Mouse (Mus musculus): ENCODE measurements around the gene Wwox. TPM values are rescaled to one million over a fixed set of nuclear protein-coding genes. Genes with fewer than 3 reads are reported as not detected.
A peak's percentile ranks its signal among the peaks of the same experiment; 100 is the strongest.

The Wwox gene
- polyA plus RNA-seq, 1 experiment, result 4.7 TPM

DNA sequence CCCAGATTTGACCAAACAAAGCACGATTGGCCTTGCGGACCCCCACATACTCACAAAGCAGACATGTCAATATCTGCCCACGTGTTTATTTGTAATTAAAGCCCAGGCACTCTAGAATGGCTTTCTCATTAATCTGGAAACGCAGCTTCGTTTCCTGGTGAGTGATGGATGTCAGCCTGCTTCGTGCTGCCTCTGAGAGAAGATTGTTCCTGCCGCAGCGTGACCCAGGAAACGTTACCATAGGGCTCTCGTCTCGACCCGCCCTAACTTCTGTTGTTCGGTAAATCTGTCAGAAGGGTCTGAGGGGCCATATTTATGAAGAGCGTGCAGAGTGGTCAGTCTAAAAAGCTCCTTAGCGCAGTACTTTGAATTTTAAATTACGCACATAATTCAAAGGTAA lies 164.9 kb downstream of the Wwox start:
- H3K27me3 ChIP-seq (replicated peaks), result no peaks in the 10 kb centered on the region
- no peaks in the 10 kb centered on the region for H3K4me1 ChIP-seq
- no peak overlapping the region for H3K4me3 ChIP-seq (replicated peaks)
- H3K36me3 ChIP-seq (replicated peaks; ENCODE audit: low read length), result no peaks in the 10 kb centered on the region
- peaks cover 11% of the 10 kb centered on the region for H3K9me3 ChIP-seq
- no peak for TF ChIP-seq GATA1 (IDR thresholded peaks at IDR 0.05; ENCODE audit: borderline replicate concordance, low read length)
- TF ChIP-seq FLI1 (IDR thresholded peaks at IDR 0.05; ENCODE audit: low read length), result no peak

DNA sequence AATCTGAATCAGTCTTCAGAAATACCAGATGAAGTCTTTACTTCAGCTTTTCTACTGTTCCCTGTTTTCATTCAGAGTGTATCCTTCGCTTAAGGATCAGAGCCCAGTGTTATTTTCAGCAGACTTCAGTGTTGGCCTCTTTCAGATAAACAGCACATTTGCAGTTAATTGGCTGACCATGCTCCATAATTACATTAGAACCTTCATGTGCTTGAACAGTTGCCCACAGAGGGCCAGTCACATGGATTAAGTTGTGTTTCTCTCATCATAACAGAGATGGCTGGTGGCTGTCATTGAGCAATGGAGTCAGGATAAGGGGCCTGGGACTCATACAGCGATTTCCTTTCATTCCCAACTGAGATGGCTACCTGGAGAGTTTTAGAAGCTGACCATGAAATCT lies 166.2 kb downstream of the Wwox start:
- Histone ChIP-seq H3K9me3 (peaks cover 8% of the 10 kb centered on the region), H3K36me3 (replicated peaks; ENCODE audit: low read length) (no peaks in the 10 kb centered on the region), H3K4me3 (replicated peaks) (no peak overlapping the region), H3K27me3 (replicated peaks) (no peaks in the 10 kb centered on the region), H3K4me1 (no peaks in the 10 kb centered on the region)
- TF ChIP-seq GATA1 (IDR thresholded peaks at IDR 0.05; ENCODE audit: borderline replicate concordance, low read length), result no peak
- TF ChIP-seq FLI1 (IDR thresholded peaks at IDR 0.05; ENCODE audit: low read length), result no peak

GRCm38 (mm10) chr8:114609330-114609729 lies 169.9 kb downstream of the Wwox start:
- Histone ChIP-seq H3K9me3 (peaks cover 8% of the 10 kb centered on the region), H3K36me3 (replicated peaks; ENCODE audit: low read length) (no peaks in the 10 kb centered on the region)
- TF ChIP-seq FLI1 (IDR thresholded peaks at IDR 0.05; ENCODE audit: low read length) (no peak), GATA1 (IDR thresholded peaks at IDR 0.05; ENCODE audit: borderline replicate concordance, low read length) (no peak)

GRCm38 (mm10) chr8:114611075-114611474 lies 171.6 kb downstream of the Wwox start:
- Histone ChIP-seq H3K27me3 (replicated peaks) (no peaks in the 10 kb centered on the region), H3K4me3 (replicated peaks) (no peak overlapping the region), H3K4me1 (no peaks in the 10 kb centered on the region), H3K36me3 (replicated peaks; ENCODE audit: low read length) (no peaks in the 10 kb centered on the region), H3K9me3 (peaks cover 16% of the 10 kb centered on the region)
- TF ChIP-seq GATA1 (IDR thresholded peaks at IDR 0.05; ENCODE audit: borderline replicate concordance, low read length), result no peak
- no peak for TF ChIP-seq FLI1 (IDR thresholded peaks at IDR 0.05; ENCODE audit: low read length)

More at GRCm38 (mm10) chr8:114609330-114609729, 169.9 kb downstream of the Wwox start:
- Histone ChIP-seq H3K4me3 (replicated peaks) (no peak overlapping the region), H3K4me1 (no peaks in the 10 kb centered on the region), H3K27me3 (replicated peaks) (no peaks in the 10 kb centered on the region)

GRCm38 (mm10) chr8:114612091-114612490 lies 172.6 kb downstream of the Wwox start:
- H3K36me3 ChIP-seq (replicated peaks; ENCODE audit: low read length), result no peaks in the 10 kb centered on the region
- H3K9me3 ChIP-seq, result peaks cover 23% of the 10 kb centered on the region
- no peaks in the 10 kb centered on the region for H3K27me3 ChIP-seq (replicated peaks)
- H3K4me3 ChIP-seq (replicated peaks), result no peak overlapping the region
- no peak for TF ChIP-seq GATA1 (IDR thresholded peaks at IDR 0.05; ENCODE audit: borderline replicate concordance, low read length)
- no peak for TF ChIP-seq FLI1 (IDR thresholded peaks at IDR 0.05; ENCODE audit: low read length)
- no peaks in the 10 kb centered on the region for H3K4me1 ChIP-seq

DNA sequence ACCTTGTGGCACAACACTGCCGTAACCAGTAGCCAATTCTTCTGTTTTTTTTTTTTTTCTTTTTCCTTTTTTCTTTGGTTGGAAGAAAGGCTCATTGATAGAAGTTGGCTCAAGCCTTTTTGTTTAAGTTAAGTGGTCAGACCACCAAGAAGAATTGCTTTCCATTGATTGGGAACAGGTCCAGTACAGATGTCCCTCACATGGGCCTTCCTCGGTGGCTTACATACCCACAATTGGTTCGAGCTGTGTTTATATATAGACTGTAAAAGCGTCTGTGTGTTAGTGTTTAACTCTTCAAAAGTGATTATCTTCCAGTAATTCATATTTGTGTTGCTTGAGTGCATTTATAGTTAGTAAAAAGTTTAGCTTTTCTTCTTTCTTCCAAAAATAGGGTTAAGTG lies 176.0 kb downstream of the Wwox start:
- H3K36me3 ChIP-seq (replicated peaks; ENCODE audit: low read length), result no peaks in the 10 kb centered on the region
- no peaks in the 10 kb centered on the region for H3K4me1 ChIP-seq
- H3K9me3 ChIP-seq, result peaks cover 28% of the 10 kb centered on the region
- no peak overlapping the region for H3K4me3 ChIP-seq (replicated peaks)
- no peaks in the 10 kb centered on the region for H3K27me3 ChIP-seq (replicated peaks)
- TF ChIP-seq FLI1 (IDR thresholded peaks at IDR 0.05; ENCODE audit: low read length), result no peak
- no peak for TF ChIP-seq GATA1 (IDR thresholded peaks at IDR 0.05; ENCODE audit: borderline replicate concordance, low read length)

DNA sequence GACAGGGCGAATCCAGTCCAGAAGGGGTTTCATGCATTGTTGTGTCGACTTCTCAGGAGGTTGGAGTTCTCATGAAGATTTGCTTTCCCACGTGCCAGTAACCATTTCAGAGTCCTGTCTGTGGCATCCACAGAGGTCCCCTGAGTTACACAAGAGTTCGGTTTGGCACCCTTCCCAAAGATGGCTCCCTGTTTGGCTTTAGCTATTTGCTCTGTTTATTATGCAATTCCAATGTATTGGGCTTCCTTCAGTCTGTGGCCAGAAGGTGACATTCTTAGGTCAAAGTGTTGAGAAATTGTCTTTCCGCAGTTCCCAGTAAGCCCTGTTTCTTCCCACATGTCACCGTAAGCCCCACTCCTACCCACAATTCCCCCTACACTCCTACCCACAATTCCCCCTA lies 176.5 kb downstream of the Wwox start:
- no peak for TF ChIP-seq FLI1 (IDR thresholded peaks at IDR 0.05; ENCODE audit: low read length)
- TF ChIP-seq GATA1 (IDR thresholded peaks at IDR 0.05; ENCODE audit: borderline replicate concordance, low read length), result no peak

DNA sequence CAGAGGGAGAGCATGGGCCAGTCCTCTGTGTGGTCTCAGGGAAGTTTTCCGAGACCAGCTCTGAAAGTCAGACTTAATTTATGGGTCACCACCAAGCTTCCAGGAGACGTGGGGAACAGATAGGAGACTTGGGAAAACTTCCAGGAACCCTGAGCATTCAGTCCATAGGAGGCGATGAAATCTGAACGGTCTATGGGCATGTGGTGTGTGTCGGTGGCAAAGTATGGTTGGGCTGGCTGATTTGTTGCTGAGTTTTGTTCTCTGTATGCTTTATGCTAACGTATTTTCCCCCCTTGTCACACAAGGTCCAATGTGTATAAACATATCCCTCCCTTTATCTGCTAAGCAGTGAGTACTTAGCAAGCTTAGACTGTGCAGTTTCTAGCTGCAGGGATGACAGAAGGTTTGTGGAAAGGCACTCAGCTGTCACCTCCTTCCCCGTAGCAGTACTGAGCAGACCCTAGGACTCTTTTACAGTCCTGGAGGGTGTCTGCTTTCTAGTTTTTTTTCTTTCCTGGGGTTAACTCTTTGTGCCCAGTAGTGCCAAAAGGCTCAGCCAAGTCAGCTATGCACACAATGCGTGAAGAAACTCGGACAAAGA lies 179.6 kb downstream of the Wwox start:
- no peaks in the 10 kb centered on the region for H3K4me1 ChIP-seq
- TF ChIP-seq GATA1 (IDR thresholded peaks at IDR 0.05; ENCODE audit: borderline replicate concordance, low read length), result no peak
- TF ChIP-seq FLI1 (IDR thresholded peaks at IDR 0.05; ENCODE audit: low read length), result no peak
- H3K9me3 ChIP-seq, result peaks cover 34% of the 10 kb centered on the region

More for the DNA sequence above, 176.5 kb downstream of the Wwox start:
- H3K36me3 ChIP-seq (replicated peaks; ENCODE audit: low read length), result no peaks in the 10 kb centered on the region
- no peaks in the 10 kb centered on the region for H3K27me3 ChIP-seq (replicated peaks)
- no peaks in the 10 kb centered on the region for H3K4me1 ChIP-seq
- peaks cover 28% of the 10 kb centered on the region for H3K9me3 ChIP-seq
- H3K4me3 ChIP-seq (replicated peaks), result no peak overlapping the region

GRCm38 (mm10) chr8:114625402-114625801 lies 185.9 kb downstream of the Wwox start:
- no peaks in the 10 kb centered on the region for H3K27me3 ChIP-seq (replicated peaks)
- peak overlapping the region; percentile 65 for H3K4me3 ChIP-seq (replicated peaks)
- H3K4me1 ChIP-seq, result no peaks in the 10 kb centered on the region
- TF ChIP-seq FLI1 (IDR thresholded peaks at IDR 0.05; ENCODE audit: low read length), result no peak
- no peak for TF ChIP-seq GATA1 (IDR thresholded peaks at IDR 0.05; ENCODE audit: borderline replicate concordance, low read length)
- no peaks in the 10 kb centered on the region for H3K36me3 ChIP-seq (replicated peaks; ENCODE audit: low read length)
- peaks cover 44% of the 10 kb centered on the region for H3K9me3 ChIP-seq

More for the DNA sequence above, 179.6 kb downstream of the Wwox start:
- no peak overlapping the region for H3K4me3 ChIP-seq (replicated peaks)
- H3K36me3 ChIP-seq (replicated peaks; ENCODE audit: low read length), result no peaks in the 10 kb centered on the region
- H3K27me3 ChIP-seq (replicated peaks), result no peaks in the 10 kb centered on the region

DNA sequence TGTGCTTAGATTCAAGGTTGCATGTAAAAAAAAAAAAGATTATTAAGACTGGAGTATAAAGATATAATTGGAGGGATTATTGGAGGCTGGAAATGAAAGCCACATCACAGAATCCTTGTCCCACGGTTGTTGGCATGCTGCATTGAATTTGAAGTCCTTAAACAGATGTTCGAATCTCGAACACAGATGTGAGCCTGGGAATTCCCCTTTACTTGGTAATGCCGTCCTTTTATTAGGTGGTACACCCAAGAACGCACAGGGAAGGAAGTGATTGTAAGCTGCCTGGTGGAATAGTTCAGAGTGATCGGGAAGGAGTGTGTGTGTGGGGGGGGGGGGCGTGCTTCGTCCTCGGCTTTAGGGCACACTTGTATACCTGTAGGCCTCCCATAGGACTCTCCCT lies 187.4 kb downstream of the Wwox start:
- no peaks in the 10 kb centered on the region for H3K27me3 ChIP-seq (replicated peaks)

More for the DNA sequence above, 187.4 kb downstream of the Wwox start:
- TF ChIP-seq GATA1 (IDR thresholded peaks at IDR 0.05; ENCODE audit: borderline replicate concordance, low read length) (no peak), FLI1 (IDR thresholded peaks at IDR 0.05; ENCODE audit: low read length) (no peak)
- Histone ChIP-seq H3K4me1 (no peaks in the 10 kb centered on the region), H3K9me3 (peaks cover 51% of the 10 kb centered on the region), H3K4me3 (replicated peaks) (no peak overlapping the region), H3K36me3 (replicated peaks; ENCODE audit: low read length) (no peaks in the 10 kb centered on the region)

All from megakaryocyte, embryonic 14.5 days (primary cell).